Mouse (Mus musculus) liver, postnatal 0 days (tissue): ENCODE results near the gene Nsun3. TPM values are rescaled to one million over a fixed set of nuclear protein-coding genes. Genes with fewer than 3 reads are reported as not detected.

Experiments
- ATAC-seq: fragments of 200-750 bp; cut with Nextera tagmentation; 2 replicates; pipeline ENCODE4 v1.8.0; 2017; ENCODE audit warnings: mild to moderate bottlenecking, moderate library complexity
- DNase-seq: peaks from one replicate; pipeline ENCODE4 v3.0.0-alpha.2; 2016
- H3K27ac ChIP-seq: fragments of 300-500 bp; sonication (generic); 2 replicates; pipeline ENCODE4 v1.5.1; 2014; ENCODE audit warnings: antibody characterized with exemption, moderate library complexity, mild to moderate bottlenecking, low read depth
- H3K27me3 ChIP-seq: fragments of 300-500 bp; sonication (generic); 2 replicates; pipeline ENCODE4 v1.6.1; 2014; ENCODE audit warnings: low read length, control low read depth, mixed read lengths; ENCODE audit not compliant: insufficient read depth
- H3K36me3 ChIP-seq: fragments of 300-500 bp; sonication (generic); replicated peaks from 2 replicates; pipeline ENCODE4 v1.6.1; 2014; ENCODE audit warnings: mild to moderate bottlenecking, control low read depth, low read length, moderate library complexity, mixed read lengths; ENCODE audit not compliant: insufficient read depth
- H3K4me1 ChIP-seq: fragments of 300-500 bp; sonication (generic); 2 replicates; pipeline ENCODE4 v1.6.1; 2014; ENCODE audit warnings: antibody characterized with exemption, mild to moderate bottlenecking, control low read depth; ENCODE audit not compliant: insufficient read depth
- H3K4me2 ChIP-seq: fragments of 300-500 bp; sonication (generic); 2 replicates; pipeline ENCODE4 v1.6.1; 2014; ENCODE audit warnings: low read depth, mild to moderate bottlenecking, low read length, moderate library complexity, mixed read lengths
- H3K4me3 ChIP-seq: fragments of 300-500 bp; sonication (generic); 2 replicates; pipeline ENCODE4 v1.5.1; 2014; ENCODE audit warnings: low read depth, low read length
- H3K9ac ChIP-seq: fragments of 300-500 bp; sonication (generic); replicated peaks from 2 replicates; pipeline ENCODE4 v1.6.1; 2014; ENCODE audit warnings: mild to moderate bottlenecking, moderate library complexity
- H3K9me3 ChIP-seq: fragments of 300-500 bp; sonication (generic); 2 replicates; pipeline ENCODE4 v1.6.1; 2016; ENCODE audit warnings: mild to moderate bottlenecking, control low read depth, low read length, mixed read lengths
- CTCF ChIP-seq: sonication (generic); IDR thresholded peaks from 2 replicates; pipeline ENCODE4 v1.5.1; 2016; ENCODE audit warnings: antibody characterized with exemption, low read depth
- EP300 ChIP-seq: IDR thresholded peaks from 2 replicates; pipeline ENCODE4 v1.6.1; 2016; ENCODE audit warnings: antibody characterized with exemption, low read depth, mild to moderate bottlenecking
- whole genome bisulfite sequencing: fragments of 180-500 bp; shearing (Covaris S2); extraction: QIAGEN DNeasy Blood & Tissue Kit; methylation state at CpG from one replicate; pipeline ENCODE4 v1.1.7; 2014; ENCODE audit not compliant: insufficient replicate concordance; 5-methylcytosine and 5-hydroxymethylcytosine counted together
- polyA plus RNA-seq: library from polyadenylated mRNA; unstranded; fragments of >200 nt; fragmentation: Nextera tagmentation; extraction: Ambion mirVana; gene quantifications from 2 replicates; pipeline ENCODE4 v1.2.1, GENCODE M21; 2015

Nsun3 gene
- polyA plus RNA-seq, 1 experiment from 2014 or later, result 4.2 TPM

- TF ChIP-seq EP300, result no peak
- TF ChIP-seq CTCF, result no peak
- WGBS, result 92% methylated on average over 6 of the region's 6 CpGs
- DNase-seq, result no peak
These were observed 35.9 kb upstream of the Nsun3 start for GRCm38 (mm10) chr16:62822472-62822871.

GRCm38 (mm10) chr16:62814491-62814890, 27.9 kb upstream of the Nsun3 start, which contains the start of gene Stx19:
Gene Stx19 (plus strand): TSS chr16:62814676.
- Histone ChIP-seq H3K36me3 (no peaks in the 10 kb centered on the region; the same call in 1 of the 2 replicates), H3K27ac (no peak within 1 kb of the TSS), H3K9me3 (no peaks in the 10 kb centered on the region), H3K4me1 (no peaks in the 10 kb centered on the region), H3K27me3 (no peaks in the 10 kb centered on the region), H3K4me3 (no peak within 1 kb of the TSS), H3K4me2 (no peak within 1 kb of the TSS), H3K9ac (no peak within 1 kb of the TSS)
- WGBS, result 49% methylated on average over 5 of the region's 5 CpGs
- TF ChIP-seq EP300 (no peak), CTCF (no peak)
- ATAC-seq (no peak), DNase-seq (no peak)

More at GRCm38 (mm10) chr16:62822472-62822871, 35.9 kb upstream of the Nsun3 start:
- no peak for ATAC-seq
- H3K36me3 ChIP-seq, result no peaks in the 10 kb centered on the region
- no peak overlapping the region for H3K9ac ChIP-seq
- no peaks in the 10 kb centered on the region for H3K27me3 ChIP-seq
- H3K4me3 ChIP-seq, result no peak overlapping the region
- H3K4me1 ChIP-seq, result no peaks in the 10 kb centered on the region
- H3K4me2 ChIP-seq, result no peak overlapping the region
- H3K9me3 ChIP-seq, result no peaks in the 10 kb centered on the region
- no peak overlapping the region for H3K27ac ChIP-seq

DNA sequence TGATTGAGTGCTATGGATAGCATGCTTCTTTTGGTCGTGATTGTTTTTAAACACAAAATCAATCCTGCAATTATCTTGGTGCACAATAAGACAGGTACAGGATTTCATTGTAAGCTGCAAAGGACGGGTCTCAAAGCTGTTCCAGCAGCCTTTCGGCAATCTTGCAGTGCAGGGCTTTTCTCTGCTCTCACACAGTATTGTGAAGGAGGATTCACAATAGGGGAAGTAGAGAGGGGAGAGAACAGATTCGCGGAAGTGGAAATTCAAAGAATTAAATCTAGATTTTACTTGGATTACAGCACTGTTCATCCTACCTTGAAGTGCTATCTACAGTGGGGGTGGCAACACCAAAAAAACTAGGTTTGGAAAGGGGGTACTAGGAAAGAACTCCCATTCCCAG, 27.2 kb upstream of the Nsun3 start:
- Histone ChIP-seq H3K4me2 (no peak overlapping the region), H3K4me3 (no peak overlapping the region), H3K4me1 (no peaks in the 10 kb centered on the region), H3K36me3 (no peaks in the 10 kb centered on the region; the same call in 1 of the 2 replicates), H3K9me3 (no peaks in the 10 kb centered on the region), H3K27ac (no peak overlapping the region), H3K27me3 (no peaks in the 10 kb centered on the region), H3K9ac (no peak overlapping the region)
- 70% methylated on average over 5 of the region's 5 CpGs for WGBS
- ATAC-seq, result no peak
- TF ChIP-seq EP300 (no peak), CTCF (no peak)
- DNase-seq, result no peak

DNA sequence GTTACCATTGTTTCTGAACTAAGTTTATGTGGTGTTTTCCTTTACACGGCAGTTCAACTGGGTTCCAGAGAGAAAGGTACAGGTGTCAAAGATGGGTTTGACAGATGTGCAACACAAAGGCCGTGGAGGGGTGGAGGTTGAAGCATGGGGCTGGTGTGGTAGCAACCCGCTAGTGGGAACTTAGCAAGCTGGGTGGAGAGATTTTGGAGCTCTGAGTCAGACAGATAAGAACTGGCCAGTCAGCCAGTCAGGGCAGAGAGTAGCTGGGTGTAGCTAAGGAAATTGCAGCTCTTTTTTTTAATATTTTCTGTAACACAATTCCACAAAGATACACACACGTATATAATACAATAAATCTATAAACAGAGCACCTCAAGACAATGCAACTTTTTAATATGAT, 24.2 kb upstream of the Nsun3 start:
- Histone ChIP-seq H3K4me3 (no peak overlapping the region), H3K27me3 (no peaks in the 10 kb centered on the region), H3K4me1 (no peaks in the 10 kb centered on the region), H3K4me2 (no peak overlapping the region), H3K36me3 (no peaks in the 10 kb centered on the region; the same call in 1 of the 2 replicates), H3K9ac (no peak overlapping the region), H3K9me3 (no peaks in the 10 kb centered on the region), H3K27ac (no peak overlapping the region)
- 67% methylated on average over 4 of the region's 4 CpGs for WGBS
- no peak for DNase-seq
- no peak for TF ChIP-seq CTCF
- no peak for TF ChIP-seq EP300
- no peak for ATAC-seq

DNA sequence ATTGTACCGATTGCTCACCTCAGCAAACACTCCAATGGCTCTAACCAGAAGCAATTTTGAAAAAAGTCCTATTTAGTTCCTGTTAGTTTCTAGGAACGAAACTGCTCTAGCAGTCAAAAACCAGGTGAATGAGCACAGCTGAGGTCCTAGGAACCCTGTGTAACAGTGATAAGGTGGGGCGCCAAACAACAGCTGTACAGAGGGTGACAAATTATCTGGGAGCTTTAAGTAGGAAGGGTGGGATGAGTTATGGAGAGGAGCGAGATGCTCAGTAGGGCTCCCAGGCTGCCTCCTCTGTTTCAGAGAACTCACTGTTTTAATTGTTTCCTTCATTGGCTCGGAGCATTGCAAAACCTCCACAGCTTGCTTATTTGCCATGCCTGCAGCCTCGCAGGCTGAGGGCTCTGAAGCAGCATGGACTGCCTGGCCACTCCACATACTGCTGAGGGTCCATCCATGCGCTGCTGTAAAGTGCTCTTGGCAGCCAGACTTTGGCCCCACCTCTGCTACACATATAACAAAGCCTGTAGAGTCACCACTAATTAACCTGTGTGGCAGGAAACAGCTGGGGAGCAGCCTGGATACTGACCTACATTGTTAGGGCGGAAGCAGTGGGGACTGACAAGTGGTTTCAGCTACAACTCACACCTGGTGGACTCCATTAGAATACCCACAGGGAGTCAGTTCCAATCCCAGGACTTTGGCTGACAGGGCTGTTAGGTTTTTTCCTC, 20.8 kb upstream of the Nsun3 start:
- Histone ChIP-seq H3K4me2 (no peak overlapping the region), H3K4me1 (no peaks in the 10 kb centered on the region), H3K36me3 (peaks cover 2% of the 10 kb centered on the region), H3K9me3 (no peaks in the 10 kb centered on the region), H3K9ac (no peak overlapping the region), H3K4me3 (no peak overlapping the region), H3K27me3 (no peaks in the 10 kb centered on the region), H3K27ac (no peak overlapping the region)
- TF ChIP-seq EP300 (no peak), CTCF (no peak)
- DNase-seq, result no peak
- no peak for ATAC-seq
- 61% methylated on average over 8 of the region's 8 CpGs for WGBS

GRCm38 (mm10) chr16:62804621-62805020, 18.0 kb upstream of the Nsun3 start:
- Histone ChIP-seq H3K4me3 (no peak overlapping the region), H3K27me3 (no peaks in the 10 kb centered on the region), H3K9ac (no peak overlapping the region), H3K36me3 (peaks cover 5% of the 10 kb centered on the region), H3K9me3 (no peaks in the 10 kb centered on the region), H3K4me2 (no peak overlapping the region), H3K27ac (no peak overlapping the region), H3K4me1 (peaks cover 3% of the 10 kb centered on the region; the same call in 1 of the 2 replicates)
- WGBS, result 84% methylated on average over 3 of the region's 3 CpGs
- ATAC-seq, result no peak
- TF ChIP-seq EP300 (no peak), CTCF (no peak)
- DNase-seq, result no peak
